Mouse (Mus musculus) retina, postnatal 7 days (tissue): ENCODE measurements at regions not wholly inside any gene's neighbourhood (a gene's known extent, or its start where the extent isn't known, plus 50 kb on each side); places are given as distances from the start of the nearest gene placed in this dataset.
A peak's percentile ranks its signal among the peaks of the same experiment; 100 is the strongest.

Experiments
- DNase-seq: peaks from one replicate; pipeline ENCODE4 v3.0.0-alpha.2; 2012; ENCODE audit warnings: low read depth, low spot score

- DNase-seq, result no peak
These were observed 254.8 kb downstream of the Ajap1 start for GRCm38 (mm10) chr4:153227680-153228420.

- DNase-seq, result no peak
These were observed 257.9 kb downstream of the Ajap1 start for GRCm38 (mm10) chr4:153224618-153225177.

GRCm38 (mm10) chr4:153223019-153223418 is 259.6 kb downstream of the Ajap1 start:
- DNase-seq, result no peak

GRCm38 (mm10) chr4:153220485-153220884 is 262.1 kb downstream of the Ajap1 start:
- DNase-seq, result no peak

- no peak for DNase-seq
These were observed 262.5 kb downstream of the Ajap1 start for GRCm38 (mm10) chr4:153220074-153220473.

GRCm38 (mm10) chr4:153217541-153217980 is 265.1 kb downstream of the Ajap1 start:
- no peak for DNase-seq

- DNase-seq, result no peak
These were observed 270.5 kb downstream of the Ajap1 start for GRCm38 (mm10) chr4:153212095-153212494.

- no peak for DNase-seq
These were observed 273.8 kb downstream of the Ajap1 start for GRCm38 (mm10) chr4:153208822-153209221.

- no peak for DNase-seq
These were observed 274.4 kb downstream of the Ajap1 start for GRCm38 (mm10) chr4:153208215-153208614.

GRCm38 (mm10) chr4:153207578-153208102 is 275.0 kb downstream of the Ajap1 start:
- no peak for DNase-seq

GRCm38 (mm10) chr4:153206789-153207457 is 275.7 kb downstream of the Ajap1 start:
- no peak for DNase-seq

GRCm38 (mm10) chr4:153204764-153205163 is 277.8 kb downstream of the Ajap1 start:
- DNase-seq, result no peak

GRCm38 (mm10) chr4:153200799-153201770 is 281.5 kb downstream of the Ajap1 start:
- no peak for DNase-seq

GRCm38 (mm10) chr4:153189485-153189884 is 293.1 kb downstream of the Ajap1 start:
- DNase-seq, result no peak

- DNase-seq, result no peak
These were observed 294.0 kb downstream of the Ajap1 start for GRCm38 (mm10) chr4:153188504-153189031.

GRCm38 (mm10) chr4:153187959-153188503 is 294.6 kb downstream of the Ajap1 start:
- no peak for DNase-seq

- DNase-seq, result no peak
These were observed 305.1 kb downstream of the Ajap1 start for GRCm38 (mm10) chr4:153177496-153177895.

- peak; percentile 44 for DNase-seq
These were observed 307.0 kb downstream of the Ajap1 start for GRCm38 (mm10) chr4:153175660-153176059.

- DNase-seq, result no peak
These were observed 307.5 kb downstream of the Ajap1 start for GRCm38 (mm10) chr4:153175077-153175476.

GRCm38 (mm10) chr4:153169991-153170390 is 312.6 kb downstream of the Ajap1 start:
- no peak for DNase-seq

GRCm38 (mm10) chr4:153164810-153165209 is 317.8 kb downstream of the Ajap1 start:
- no peak for DNase-seq
